Mouse (Mus musculus) liver, embryonic 14.5 days (tissue): ENCODE results near the gene Cdk8.

Source experiments
- CTCF ChIP-seq: IDR thresholded peaks from 2 replicates; pipeline ENCODE4 v1.5.1; 2016; ENCODE audit warnings: antibody characterized with exemption, low read depth, control low read depth
- EP300 ChIP-seq: IDR thresholded peaks from 2 replicates; pipeline ENCODE4 v1.6.1; 2016; ENCODE audit warnings: antibody characterized with exemption, low read depth

GRCm38 (mm10) chr5:146347081-146347480 lies 116.1 kb downstream of the Cdk8 start:
- no peak for TF ChIP-seq CTCF
- no peak for TF ChIP-seq EP300
